Mouse (Mus musculus): Measurements from ENCODE around the gene Tab1. TPM values are rescaled to one million over a fixed set of nuclear protein-coding genes. Genes with fewer than 3 reads are reported as not detected.

Gene Tab1
- polyA plus RNA-seq (2015; fragmentation: Nextera tagmentation; extraction: Ambion mirVana) = 40.7 and 43.8 TPM in 2 replicates

DNA sequence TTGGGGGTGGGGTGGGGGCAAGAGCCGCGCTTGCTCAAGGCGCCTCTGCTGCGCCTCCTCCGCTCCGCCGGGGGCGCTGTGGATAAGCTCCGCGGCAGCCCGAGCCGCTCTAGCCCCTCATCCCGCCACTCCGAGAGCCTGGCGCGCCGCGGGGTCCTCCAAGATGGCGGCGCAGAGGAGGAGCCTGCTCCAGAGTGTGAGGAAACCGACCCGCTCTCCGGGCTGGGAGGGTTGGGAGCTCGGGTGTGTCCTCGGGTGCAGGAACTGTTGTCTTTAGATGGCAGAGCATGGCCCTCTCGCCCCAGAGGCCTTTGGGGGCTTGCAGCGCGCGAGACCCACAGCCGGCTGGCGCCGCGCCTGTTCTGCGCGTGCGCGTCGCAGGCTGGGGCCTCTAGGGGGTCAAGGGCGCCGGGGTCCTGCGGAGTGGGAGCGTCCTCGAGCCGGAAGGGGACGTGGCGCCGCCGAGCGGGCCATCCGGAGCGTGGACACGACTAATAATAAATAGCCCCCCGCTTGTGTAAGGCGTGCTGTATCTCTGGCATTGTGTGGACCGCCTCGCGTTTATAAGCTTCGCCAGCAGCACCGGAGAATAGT lies at the start of gene Tab1:
Tab1 (plus strand) TSS at position 135 of the 594 bp plus-strand sequence.
- Histone ChIP-seq H3K4me1 (replicated peaks; ENCODE audit: control insufficient read depth, insufficient read depth, low read length) (peaks cover 20% of the 10 kb centered on the region), H3K36me3 (ENCODE audit: control insufficient read depth, insufficient read depth) (no peaks in the 10 kb centered on the region; the same call in 1 of the 2 replicates), H3K9me3 (ENCODE audit: control insufficient read depth, low read length) (no peaks in the 10 kb centered on the region), H3K4me2 (ENCODE audit: low read length) (peak within 1 kb of the TSS; percentile 80), H3K9ac (replicated peaks; ENCODE audit: low read depth, low read length) (peak within 1 kb of the TSS; percentile 87), H3K27me3 (replicated peaks; ENCODE audit: control insufficient read depth, insufficient read depth, low read length) (no peaks in the 10 kb centered on the region), H3K4me3 (replicated peaks; ENCODE audit: low read length) (peak within 1 kb of the TSS; percentile 64), H3K27ac (ENCODE audit: low read length) (peak within 1 kb of the TSS; percentile 97)
- ATAC-seq = peak; percentile 96
- WGBS = under 1% methylated on average over 59 of the region's 59 CpGs

DNA sequence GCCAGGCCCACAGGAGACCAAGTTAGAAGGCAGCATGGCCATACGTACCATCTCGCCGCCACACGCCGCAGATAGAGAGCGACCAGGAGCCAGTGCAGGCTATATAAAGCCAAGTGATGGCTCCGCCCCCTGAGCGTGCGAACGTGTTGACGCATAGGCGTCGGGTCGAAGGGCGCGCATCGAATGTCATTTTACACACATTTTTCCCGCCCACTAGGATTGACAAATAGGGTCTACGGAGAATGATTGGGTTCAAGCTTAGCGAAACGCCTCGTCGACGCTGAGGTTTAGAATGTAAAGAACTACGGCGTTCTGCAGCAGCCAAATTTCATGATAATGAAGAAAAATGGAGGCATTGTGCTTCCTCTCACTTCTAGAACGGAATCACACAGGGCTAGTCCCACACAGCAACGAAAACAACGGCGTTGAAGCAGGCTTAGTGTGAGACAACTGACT lies 49.6 kb upstream of the Tab1 start:
- peak; percentile 97 for ATAC-seq
- H3K27me3 ChIP-seq (replicated peaks; ENCODE audit: control insufficient read depth, insufficient read depth, low read length) = no peaks in the 10 kb centered on the region
- H3K4me1 ChIP-seq (replicated peaks; ENCODE audit: control insufficient read depth, insufficient read depth, low read length) = peaks cover 24% of the 10 kb centered on the region
- H3K36me3 ChIP-seq (ENCODE audit: control insufficient read depth, insufficient read depth) = peaks cover 22% of the 10 kb centered on the region
- H3K9me3 ChIP-seq (ENCODE audit: control insufficient read depth, low read length) = no peaks in the 10 kb centered on the region
- peak overlapping the region; percentile 56 for H3K4me3 ChIP-seq (replicated peaks; ENCODE audit: low read length)
- peak overlapping the region; percentile 81 for H3K4me2 ChIP-seq (ENCODE audit: low read length)
- under 1% methylated on average over 30 of the region's 30 CpGs for whole genome bisulfite sequencing
- H3K27ac ChIP-seq (ENCODE audit: low read length) = peak overlapping the region; percentile 98
- peak overlapping the region; percentile 74 for H3K9ac ChIP-seq (replicated peaks; ENCODE audit: low read depth, low read length)

DNA sequence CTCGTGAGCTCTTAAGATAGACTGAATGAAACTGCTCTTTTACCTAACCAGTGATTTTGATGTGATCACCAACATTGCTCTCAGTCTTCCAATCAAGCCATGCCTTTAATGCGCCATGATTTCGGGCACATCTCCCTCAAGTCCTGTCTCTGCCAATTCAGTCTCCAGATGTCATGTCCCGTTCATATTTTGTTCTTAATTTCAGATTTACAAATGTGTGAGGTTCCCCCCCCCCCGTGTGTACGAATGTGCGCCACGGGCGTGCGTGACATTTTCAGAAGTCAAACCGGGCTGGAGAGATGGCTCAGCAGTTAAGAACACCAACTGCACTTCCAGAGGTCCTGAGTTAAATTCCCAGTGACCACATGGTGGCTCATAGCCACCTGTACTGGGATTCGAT lies 49.2 kb upstream of the Tab1 start:
- peak; percentile 55 for ATAC-seq
- Histone ChIP-seq H3K36me3 (ENCODE audit: control insufficient read depth, insufficient read depth) (peaks cover 21% of the 10 kb centered on the region), H3K4me1 (replicated peaks; ENCODE audit: control insufficient read depth, insufficient read depth, low read length) (peaks cover 24% of the 10 kb centered on the region), H3K9ac (replicated peaks; ENCODE audit: low read depth, low read length) (peak overlapping the region; percentile 66), H3K9me3 (ENCODE audit: control insufficient read depth, low read length) (no peaks in the 10 kb centered on the region), H3K4me3 (replicated peaks; ENCODE audit: low read length) (peak overlapping the region; percentile 56), H3K4me2 (ENCODE audit: low read length) (peak overlapping the region; percentile 81), H3K27me3 (replicated peaks; ENCODE audit: control insufficient read depth, insufficient read depth, low read length) (no peaks in the 10 kb centered on the region), H3K27ac (ENCODE audit: low read length) (peak overlapping the region; percentile 98)
- under 1% methylated on average over 12 of the region's 12 CpGs for WGBS

DNA sequence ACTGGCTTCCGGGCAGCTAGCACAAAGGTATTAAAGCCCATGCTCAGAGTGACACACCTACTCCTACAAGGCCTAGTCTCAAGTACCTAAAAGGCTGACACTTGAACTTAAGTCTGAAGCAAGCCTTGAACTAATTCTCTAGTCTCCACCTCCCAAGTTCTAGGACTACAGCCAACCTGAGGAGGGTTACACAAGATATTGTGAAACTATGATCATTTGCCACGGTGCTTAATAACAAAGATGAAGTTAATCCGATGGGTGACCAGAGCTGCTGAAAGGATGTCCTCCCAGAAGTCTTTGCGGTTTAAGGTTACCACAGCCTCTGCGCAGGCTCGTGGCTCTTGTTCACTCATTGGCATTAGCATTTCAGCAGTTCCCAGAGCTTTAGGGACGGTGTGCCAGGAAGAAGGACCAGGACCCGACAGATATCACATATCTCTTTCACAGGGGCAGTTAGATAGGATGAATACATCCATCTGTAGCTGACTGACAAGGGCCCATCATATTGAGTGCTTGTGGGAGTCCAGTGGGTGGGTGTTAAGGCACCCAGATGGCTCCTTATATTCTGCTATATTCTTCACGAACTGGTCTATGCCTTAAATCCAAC lies 45.4 kb upstream of the Tab1 start:
- H3K27me3 ChIP-seq (replicated peaks; ENCODE audit: control insufficient read depth, insufficient read depth, low read length) = no peaks in the 10 kb centered on the region
- H3K4me1 ChIP-seq (replicated peaks; ENCODE audit: control insufficient read depth, insufficient read depth, low read length) = peaks cover 13% of the 10 kb centered on the region
- H3K4me3 ChIP-seq (replicated peaks; ENCODE audit: low read length) = no peak overlapping the region
- no peak for ATAC-seq
- 91% methylated on average over 9 of the region's 9 CpGs for WGBS
- H3K9me3 ChIP-seq (ENCODE audit: control insufficient read depth, low read length) = no peaks in the 10 kb centered on the region
- no peak overlapping the region for H3K27ac ChIP-seq (ENCODE audit: low read length)
- H3K4me2 ChIP-seq (ENCODE audit: low read length) = no peak overlapping the region
- H3K36me3 ChIP-seq (ENCODE audit: control insufficient read depth, insufficient read depth) = no peaks in the 10 kb centered on the region
- no peak overlapping the region for H3K9ac ChIP-seq (replicated peaks; ENCODE audit: low read depth, low read length)

DNA sequence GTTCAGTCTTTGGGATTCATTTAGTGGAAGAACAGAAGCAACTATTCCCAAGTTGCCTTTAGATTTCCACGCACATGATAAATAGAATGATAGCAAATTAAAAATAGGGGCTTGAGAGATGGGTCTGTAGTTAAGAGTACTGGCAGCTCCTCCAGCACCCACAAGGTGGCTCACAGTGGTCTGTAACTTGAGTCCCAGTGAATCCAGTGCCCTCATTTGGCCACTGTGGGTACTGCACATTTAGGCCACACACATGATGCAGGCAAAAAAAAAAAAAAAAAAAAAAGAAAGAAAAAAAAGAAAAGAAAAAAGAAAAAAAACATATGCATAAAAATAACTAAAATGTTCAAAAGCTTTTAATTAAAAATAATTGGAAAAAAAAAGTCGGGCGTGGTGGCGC lies 44.3 kb upstream of the Tab1 start:
- ATAC-seq = peak; percentile 26; the same call in 1 of the 2 replicates
- no peaks in the 10 kb centered on the region for H3K9me3 ChIP-seq (ENCODE audit: control insufficient read depth, low read length)
- no peak overlapping the region for H3K4me2 ChIP-seq (ENCODE audit: low read length)
- 33% methylated on average over 4 of the region's 4 CpGs for WGBS
- no peak overlapping the region for H3K4me3 ChIP-seq (replicated peaks; ENCODE audit: low read length)
- no peak overlapping the region for H3K27ac ChIP-seq (ENCODE audit: low read length)
- H3K4me1 ChIP-seq (replicated peaks; ENCODE audit: control insufficient read depth, insufficient read depth, low read length) = peaks cover 19% of the 10 kb centered on the region
- no peaks in the 10 kb centered on the region for H3K36me3 ChIP-seq (ENCODE audit: control insufficient read depth, insufficient read depth)
- no peaks in the 10 kb centered on the region for H3K27me3 ChIP-seq (replicated peaks; ENCODE audit: control insufficient read depth, insufficient read depth, low read length)
- H3K9ac ChIP-seq (replicated peaks; ENCODE audit: low read depth, low read length) = no peak overlapping the region

DNA sequence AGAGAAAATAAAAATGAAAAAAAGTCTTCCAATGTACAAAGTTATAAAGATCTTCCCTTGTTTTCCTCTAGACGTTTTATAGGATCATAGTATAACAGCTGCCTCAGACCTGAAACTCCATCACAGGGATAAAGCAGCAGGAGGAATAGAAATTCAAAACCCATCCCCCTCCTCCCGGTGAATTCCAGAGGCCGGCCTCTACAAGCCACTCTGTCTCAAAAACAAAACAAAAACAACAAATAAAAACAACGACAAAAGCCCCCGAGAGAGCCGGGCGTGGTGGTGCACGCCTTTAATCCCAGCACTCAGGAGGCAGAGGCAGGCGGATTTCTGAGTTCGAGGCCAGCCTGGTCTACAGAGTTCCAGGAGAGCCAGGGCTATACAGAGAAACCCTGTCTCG lies 42.8 kb upstream of the Tab1 start:
- no peak for ATAC-seq
- no peak overlapping the region for H3K4me2 ChIP-seq (ENCODE audit: low read length)
- H3K27ac ChIP-seq (ENCODE audit: low read length) = no peak overlapping the region
- peaks cover 19% of the 10 kb centered on the region for H3K4me1 ChIP-seq (replicated peaks; ENCODE audit: control insufficient read depth, insufficient read depth, low read length)
- WGBS = 78% methylated on average over 11 of the region's 11 CpGs
- no peaks in the 10 kb centered on the region for H3K27me3 ChIP-seq (replicated peaks; ENCODE audit: control insufficient read depth, insufficient read depth, low read length)
- H3K9ac ChIP-seq (replicated peaks; ENCODE audit: low read depth, low read length) = no peak overlapping the region
- H3K9me3 ChIP-seq (ENCODE audit: control insufficient read depth, low read length) = no peaks in the 10 kb centered on the region
- H3K4me3 ChIP-seq (replicated peaks; ENCODE audit: low read length) = no peak overlapping the region
- H3K36me3 ChIP-seq (ENCODE audit: control insufficient read depth, insufficient read depth) = no peaks in the 10 kb centered on the region

DNA sequence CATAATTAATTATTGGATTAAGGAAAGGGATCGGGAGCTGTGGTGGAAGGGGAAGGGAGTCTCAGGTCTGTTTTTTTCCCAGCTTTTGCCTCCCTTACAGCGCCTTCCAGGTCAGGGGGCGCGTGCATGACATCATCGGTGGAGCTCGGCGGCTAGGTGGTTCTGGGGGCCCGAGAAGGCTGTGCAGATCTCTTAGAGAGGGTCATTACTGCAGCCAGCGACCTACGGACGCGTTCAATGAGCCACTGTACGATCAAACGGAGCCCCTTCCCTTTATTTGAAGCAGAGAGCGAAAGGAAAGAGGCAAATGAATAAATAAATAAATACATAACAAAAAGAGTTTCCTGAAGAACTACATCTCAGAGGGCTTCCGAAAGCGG lies 42.2 kb upstream of the Tab1 start:
- Histone ChIP-seq H3K27ac (ENCODE audit: low read length) (no peak overlapping the region), H3K4me3 (replicated peaks; ENCODE audit: low read length) (peak overlapping the region; percentile 58), H3K27me3 (replicated peaks; ENCODE audit: control insufficient read depth, insufficient read depth, low read length) (no peaks in the 10 kb centered on the region), H3K4me1 (replicated peaks; ENCODE audit: control insufficient read depth, insufficient read depth, low read length) (peaks cover 19% of the 10 kb centered on the region), H3K9me3 (ENCODE audit: control insufficient read depth, low read length) (no peaks in the 10 kb centered on the region), H3K9ac (replicated peaks; ENCODE audit: low read depth, low read length) (peak overlapping the region; percentile 77), H3K36me3 (ENCODE audit: control insufficient read depth, insufficient read depth) (no peaks in the 10 kb centered on the region), H3K4me2 (ENCODE audit: low read length) (peak overlapping the region; percentile 72)
- 0 out of 2 replicates have a peak, but pooled peaks have one; percentile 15 for ATAC-seq
- 0% methylated on average over 17 of the region's 17 CpGs for WGBS

DNA sequence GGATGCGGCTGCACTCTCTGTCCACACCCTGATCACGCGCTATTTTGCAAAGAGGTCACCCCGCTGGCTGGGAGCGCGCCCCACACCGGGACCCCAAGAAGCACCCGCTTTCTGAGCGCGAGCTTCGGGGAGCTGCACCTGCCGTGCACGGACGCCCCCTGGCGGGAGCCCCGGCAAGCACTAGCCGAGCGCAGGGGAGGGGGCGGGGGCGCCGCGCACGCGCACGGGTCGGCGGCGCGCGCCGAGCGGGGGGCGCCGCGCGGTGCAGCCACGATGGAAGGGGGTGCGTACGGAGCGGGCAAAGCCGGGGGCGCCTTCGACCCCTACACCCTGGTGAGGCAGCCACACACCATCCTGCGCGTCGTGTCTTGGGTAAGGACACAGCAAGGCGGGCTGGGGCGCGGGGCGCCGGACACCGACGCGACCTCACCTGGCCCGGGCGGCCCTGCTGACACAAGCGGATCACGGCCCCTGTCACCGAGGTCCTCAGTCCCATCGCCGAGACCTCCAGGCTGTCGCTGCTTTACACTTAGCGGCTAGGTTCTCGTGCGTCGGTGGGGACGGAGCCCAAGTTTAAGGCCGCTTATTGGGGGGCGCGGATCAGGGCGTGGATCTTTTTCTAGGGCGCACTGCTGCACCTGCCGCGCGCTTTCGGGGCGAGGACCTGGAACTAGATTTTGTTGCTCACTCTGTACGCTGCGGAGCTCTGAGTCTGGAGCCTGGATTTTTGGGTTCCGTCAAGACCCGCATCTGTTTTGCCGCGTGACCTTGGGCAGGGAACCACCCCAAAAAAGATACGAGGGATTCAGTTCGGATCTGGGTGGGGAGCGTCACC lies 41.6 kb upstream of the Tab1 start, which contains the start of the genes Syngr1 and Rpl3:
Syngr1 (plus strand) TSS at position 214 of the 835 bp plus-strand sequence.
Rpl3 (minus strand) TSS at position 748 of the 835 bp plus-strand sequence.
- Histone ChIP-seq H3K4me3 (replicated peaks; ENCODE audit: low read length) (peak within 1 kb of the TSS; percentile 58), H3K27me3 (replicated peaks; ENCODE audit: control insufficient read depth, insufficient read depth, low read length) (no peaks in the 10 kb centered on the region), H3K27ac (ENCODE audit: low read length) (no peak within 1 kb of the TSS), H3K36me3 (ENCODE audit: control insufficient read depth, insufficient read depth) (no peaks in the 10 kb centered on the region), H3K9me3 (ENCODE audit: control insufficient read depth, low read length) (no peaks in the 10 kb centered on the region), H3K4me2 (ENCODE audit: low read length) (peak within 1 kb of the TSS; percentile 72), H3K9ac (replicated peaks; ENCODE audit: low read depth, low read length) (peak within 1 kb of the TSS; percentile 77), H3K4me1 (replicated peaks; ENCODE audit: control insufficient read depth, insufficient read depth, low read length) (peaks cover 20% of the 10 kb centered on the region)
- WGBS = under 1% methylated on average over 67 of the region's 86 CpGs
- ATAC-seq = peak; percentile 72

DNA sequence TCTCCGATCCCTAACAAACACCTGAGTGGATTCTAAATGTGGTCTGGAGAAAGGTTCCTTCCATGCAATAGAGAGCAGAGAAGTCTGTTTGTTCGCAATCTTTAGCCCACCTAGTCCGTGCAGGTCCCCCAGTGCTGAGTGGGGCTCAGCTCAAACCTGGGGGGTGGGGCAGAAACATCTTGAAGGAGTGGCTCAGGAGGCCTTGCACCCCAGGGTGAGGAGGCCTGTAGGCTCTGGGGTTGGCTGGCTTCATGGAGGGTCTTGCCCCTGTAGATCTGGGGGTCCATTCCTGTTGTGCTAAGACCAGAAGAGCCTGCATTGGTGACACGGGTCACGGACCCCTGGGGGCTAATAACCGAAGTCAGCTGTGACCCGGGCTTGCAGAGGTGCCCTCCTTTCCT lies 40.9 kb upstream of the Tab1 start:
- Histone ChIP-seq H3K9ac (replicated peaks; ENCODE audit: low read depth, low read length) (peak overlapping the region; percentile 77), H3K4me1 (replicated peaks; ENCODE audit: control insufficient read depth, insufficient read depth, low read length) (peaks cover 23% of the 10 kb centered on the region), H3K27me3 (replicated peaks; ENCODE audit: control insufficient read depth, insufficient read depth, low read length) (no peaks in the 10 kb centered on the region), H3K27ac (ENCODE audit: low read length) (no peak overlapping the region), H3K4me2 (ENCODE audit: low read length) (peak overlapping the region; percentile 72), H3K36me3 (ENCODE audit: control insufficient read depth, insufficient read depth) (no peaks in the 10 kb centered on the region), H3K4me3 (replicated peaks; ENCODE audit: low read length) (peak overlapping the region; percentile 58), H3K9me3 (ENCODE audit: control insufficient read depth, low read length) (no peaks in the 10 kb centered on the region)
- 22% methylated on average over 7 of the region's 7 CpGs for WGBS
- peak; percentile 11; the same call in 1 of the 2 replicates for ATAC-seq
